Mouse (Mus musculus): ENCODE data around the gene Megf9. TPM values are rescaled to one million over a fixed set of nuclear protein-coding genes. Genes with fewer than 3 reads are reported as not detected.

Gene Megf9
- 10 to 100 TPM; 32.3 to 33.5 TPM for total RNA-seq (2021)
- long read RNA-seq, experiment 1, partial matches to known transcripts, result 0 of 5 reads
- long read RNA-seq, experiment 1, other reads (novel, unspliced or antisense), result 5 of 5 reads
- long read RNA-seq, experiment 2, partial matches to known transcripts, result 0 of 3 reads
- long read RNA-seq, experiment 2, other reads (novel, unspliced or antisense), result 3 of 3 reads

DNA sequence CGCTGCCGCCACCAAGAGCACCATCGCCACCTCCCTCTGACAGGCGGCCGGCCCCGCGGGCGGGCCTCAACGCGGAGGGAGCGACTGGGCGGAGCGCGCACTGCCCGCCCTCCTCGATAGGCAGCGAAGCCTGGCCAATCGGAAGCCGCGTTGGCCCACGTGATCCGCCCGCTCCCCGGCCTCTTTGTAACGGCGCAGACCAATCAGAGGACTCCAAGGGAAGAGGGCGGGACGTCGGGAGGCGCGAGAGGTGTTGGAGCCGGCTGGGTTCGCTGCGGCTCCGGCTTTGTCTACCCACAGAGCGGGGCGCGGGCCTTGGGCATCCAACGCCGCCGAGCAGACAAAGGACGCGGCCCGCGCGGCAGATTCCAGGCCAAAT, at the start of gene Megf9:
Megf9 (minus strand) TSS at position 105 of the 379 bp plus-strand sequence.
- DNase-seq, result peak; percentile 99

DNA sequence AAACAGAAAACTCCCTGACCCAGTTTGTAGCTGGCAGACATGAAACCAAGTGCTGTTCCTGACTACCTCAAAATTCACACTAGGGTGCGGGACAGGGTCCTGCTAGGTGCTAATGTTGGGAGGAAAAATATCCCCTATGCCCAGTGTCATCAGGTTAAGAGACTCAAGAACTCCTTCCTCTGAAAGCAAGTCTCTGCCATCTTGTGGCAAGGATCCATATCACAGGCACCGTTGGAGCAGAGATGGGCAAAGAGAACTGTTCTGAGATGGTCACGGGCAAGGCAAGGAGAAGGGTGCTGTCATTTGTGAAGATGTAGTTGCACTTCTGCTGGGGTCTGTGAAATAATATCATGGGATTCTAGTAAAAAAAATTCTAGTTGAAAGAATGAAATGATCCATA, 44.9 kb upstream of the Megf9 start:
- peak; percentile 65 for DNase-seq

DNA sequence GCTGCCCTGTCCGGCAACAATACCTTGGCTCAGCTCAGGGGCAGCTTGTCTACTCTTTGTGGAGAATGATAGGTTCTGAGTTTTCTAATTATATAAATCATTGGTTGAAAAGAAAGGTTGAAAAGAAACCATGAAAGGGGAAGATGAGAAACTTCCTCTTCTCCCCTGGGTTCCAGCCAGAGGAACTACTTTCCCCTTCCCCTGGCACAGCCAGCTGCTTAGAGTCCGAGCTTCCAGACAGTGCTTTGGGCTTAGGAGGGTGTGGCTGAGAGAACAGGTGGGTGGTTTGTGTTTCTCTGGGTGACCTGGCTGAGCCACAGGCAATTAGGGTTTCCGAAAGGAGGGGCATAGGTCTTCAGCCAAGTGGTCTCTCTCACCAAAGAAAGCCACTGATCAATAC, 43.5 kb upstream of the Megf9 start:
- no peak for DNase-seq

GRCm38 (mm10) chr4:70576096-70576495, 41.3 kb upstream of the Megf9 start:
- no peak for DNase-seq

DNA sequence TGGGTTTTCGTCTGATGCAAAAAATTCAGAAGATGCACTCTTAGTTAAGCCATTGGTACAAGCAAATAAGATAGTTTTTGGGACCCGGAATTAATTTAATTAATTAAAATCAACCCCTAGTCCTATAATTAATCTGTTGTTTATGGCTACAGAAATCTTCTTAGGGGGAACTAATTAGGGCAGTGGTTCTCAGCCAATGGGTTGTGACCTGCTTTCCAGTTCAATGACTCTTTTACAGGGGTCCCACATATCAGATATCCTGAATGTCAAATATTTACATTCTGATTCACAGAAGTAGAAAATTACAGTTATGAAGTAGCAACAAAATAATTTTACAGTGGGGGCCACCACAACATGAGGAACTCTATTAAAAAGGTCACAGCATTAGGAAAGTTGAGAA, 39.1 kb upstream of the Megf9 start:
- DNase-seq, result no peak

GRCm38 (mm10) chr4:70553888-70554287, 19.1 kb upstream of the Megf9 start:
- DNase-seq, result peak; percentile 53

- DNase-seq, result no peak
These were observed 18.5 kb upstream of the Megf9 start for GRCm38 (mm10) chr4:70553230-70553797.

DNA sequence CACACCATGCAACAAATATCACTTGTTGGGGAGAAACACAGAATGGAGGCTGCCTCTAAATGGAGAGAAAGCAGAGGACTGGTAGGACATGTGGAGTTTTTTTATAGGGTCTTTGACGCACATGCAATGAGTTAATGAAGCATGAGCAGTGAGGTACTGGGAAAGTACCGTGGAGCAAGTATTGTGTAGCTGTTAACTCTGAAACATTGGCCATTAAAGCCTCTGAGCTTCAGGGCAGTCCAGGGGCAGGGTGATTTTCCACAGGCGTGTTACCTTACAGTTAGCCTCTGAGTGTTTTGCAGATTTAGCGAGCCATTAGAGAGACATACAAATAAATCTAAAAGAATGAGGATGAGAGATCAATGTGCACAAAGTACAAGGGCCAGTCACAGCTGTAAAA, 17.3 kb upstream of the Megf9 start:
- no peak for DNase-seq

DNA sequence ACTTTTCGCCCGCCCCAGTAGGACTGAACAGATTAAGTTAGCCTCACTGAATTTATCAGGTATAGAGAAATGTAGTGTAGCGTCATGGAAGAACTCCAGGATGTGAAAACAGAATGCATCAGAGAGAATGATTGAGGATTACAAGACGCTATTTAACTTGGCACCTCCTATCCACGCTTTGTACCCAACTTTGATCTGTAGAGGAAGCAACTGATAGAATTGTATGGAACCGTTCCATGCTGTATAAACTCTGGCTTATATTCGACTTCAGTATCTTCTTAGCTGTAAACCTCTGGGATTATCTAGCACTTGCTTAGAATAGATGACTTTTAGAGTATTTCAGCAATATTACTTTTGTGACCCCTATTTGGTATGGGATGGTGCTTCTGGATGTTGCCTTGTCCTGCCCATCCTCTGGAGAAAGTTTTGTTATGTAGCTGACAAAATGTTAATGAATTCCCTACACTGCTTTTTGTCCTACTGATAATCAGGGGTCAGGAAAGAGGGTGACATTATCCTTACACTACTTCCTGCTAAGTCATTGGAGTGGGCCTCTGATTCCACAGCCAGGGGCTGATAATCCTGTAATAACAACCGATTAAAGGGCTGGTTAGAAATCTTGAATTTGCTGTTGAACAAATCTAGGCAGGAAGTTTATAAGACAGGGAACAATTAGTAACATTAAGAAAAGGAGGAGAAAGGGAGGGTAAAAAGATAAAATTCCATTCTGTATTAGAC, 12.8 kb upstream of the Megf9 start:
- no peak for DNase-seq

DNA sequence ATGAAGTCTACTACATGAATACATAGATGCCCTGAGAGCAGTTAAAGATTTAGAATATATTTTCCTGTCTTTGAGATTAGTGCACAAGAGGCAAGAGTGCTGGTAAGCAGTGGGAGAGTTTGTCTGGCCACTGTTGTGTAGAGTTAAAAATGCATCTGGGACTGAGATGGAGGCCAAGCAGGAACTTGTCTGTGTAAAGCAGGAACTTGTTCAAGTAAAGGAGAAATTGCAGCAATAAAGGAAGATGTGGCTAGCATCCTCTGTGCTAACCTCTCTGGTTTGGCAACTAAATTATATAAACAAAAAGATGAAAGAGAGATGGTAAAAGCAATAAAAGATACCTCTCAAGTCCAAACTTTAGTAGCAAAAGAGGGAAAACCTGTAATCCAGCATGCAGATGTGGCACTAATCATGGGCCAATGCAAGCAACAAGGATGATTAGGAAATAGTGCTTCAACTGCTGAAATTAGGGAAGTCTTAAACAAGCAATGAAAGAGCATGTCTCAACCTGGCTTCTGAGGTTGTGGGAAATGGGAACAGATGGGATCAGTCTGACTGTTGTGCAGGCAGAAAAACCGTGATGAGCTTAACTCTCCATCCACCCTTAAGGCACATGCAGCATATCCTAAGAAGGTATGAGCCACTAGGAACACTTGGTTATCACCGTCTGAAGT, 11.2 kb upstream of the Megf9 start:
- DNase-seq, result no peak

DNA sequence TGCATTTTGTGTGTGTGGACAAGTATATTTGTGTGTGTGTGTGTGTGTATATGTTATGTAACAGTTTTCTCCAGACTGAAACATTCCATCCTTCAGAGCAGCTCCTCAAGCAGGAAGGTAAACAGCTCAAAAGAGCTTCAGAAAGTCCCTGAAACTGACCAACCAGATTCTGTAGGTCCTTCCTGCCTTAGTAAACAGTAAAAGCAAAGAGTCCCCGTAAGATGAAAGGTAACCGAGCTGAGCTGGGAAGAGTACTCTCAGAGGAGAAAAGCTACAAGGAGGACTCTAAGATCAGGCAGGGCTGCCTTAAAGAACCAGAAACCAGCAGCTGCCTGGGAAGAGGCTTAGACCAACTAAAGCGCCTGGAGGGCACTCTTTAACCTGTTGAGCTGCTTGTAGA, 9.6 kb upstream of the Megf9 start:
- no peak for DNase-seq

DNA sequence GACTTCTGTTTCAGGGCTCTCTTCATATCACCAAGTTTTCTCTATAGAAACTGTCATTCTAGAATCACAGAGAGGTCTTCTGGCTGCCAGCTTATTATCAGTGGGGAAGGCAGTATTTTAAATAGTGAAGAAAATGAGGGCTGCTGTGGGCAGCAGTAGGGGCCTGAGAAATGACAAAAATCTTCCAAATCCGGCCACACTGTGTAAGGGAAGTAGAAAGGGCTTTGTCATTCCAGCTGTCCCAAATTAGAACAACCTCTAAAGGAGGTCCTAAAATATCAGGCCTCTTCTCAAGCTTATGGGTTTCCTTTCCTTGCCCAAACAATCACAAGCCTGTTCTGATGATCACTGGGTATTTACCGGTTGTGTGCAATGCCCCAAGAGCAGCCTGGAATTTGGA, 7.6 kb upstream of the Megf9 start:
- no peak for DNase-seq

DNA sequence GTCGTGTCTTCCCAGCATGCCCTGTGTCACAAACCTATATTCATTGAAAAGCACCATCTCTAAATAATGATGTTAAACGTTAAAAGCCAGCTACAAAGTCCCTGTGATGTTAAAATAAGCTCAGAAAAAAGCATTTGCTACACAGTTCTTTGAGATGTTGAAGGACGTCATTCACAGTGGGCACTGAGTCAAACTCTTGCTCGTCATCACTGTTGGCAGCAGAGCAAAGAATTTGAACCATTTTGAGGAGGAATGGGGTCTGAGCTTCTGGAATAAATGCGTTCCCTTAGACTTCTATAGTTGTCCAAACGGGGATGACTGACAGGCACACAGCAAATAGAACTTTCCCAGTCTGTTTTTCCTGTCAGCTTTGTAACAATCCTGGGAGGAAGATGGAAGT, 5.9 kb upstream of the Megf9 start:
- DNase-seq, result peak; percentile 54

DNA sequence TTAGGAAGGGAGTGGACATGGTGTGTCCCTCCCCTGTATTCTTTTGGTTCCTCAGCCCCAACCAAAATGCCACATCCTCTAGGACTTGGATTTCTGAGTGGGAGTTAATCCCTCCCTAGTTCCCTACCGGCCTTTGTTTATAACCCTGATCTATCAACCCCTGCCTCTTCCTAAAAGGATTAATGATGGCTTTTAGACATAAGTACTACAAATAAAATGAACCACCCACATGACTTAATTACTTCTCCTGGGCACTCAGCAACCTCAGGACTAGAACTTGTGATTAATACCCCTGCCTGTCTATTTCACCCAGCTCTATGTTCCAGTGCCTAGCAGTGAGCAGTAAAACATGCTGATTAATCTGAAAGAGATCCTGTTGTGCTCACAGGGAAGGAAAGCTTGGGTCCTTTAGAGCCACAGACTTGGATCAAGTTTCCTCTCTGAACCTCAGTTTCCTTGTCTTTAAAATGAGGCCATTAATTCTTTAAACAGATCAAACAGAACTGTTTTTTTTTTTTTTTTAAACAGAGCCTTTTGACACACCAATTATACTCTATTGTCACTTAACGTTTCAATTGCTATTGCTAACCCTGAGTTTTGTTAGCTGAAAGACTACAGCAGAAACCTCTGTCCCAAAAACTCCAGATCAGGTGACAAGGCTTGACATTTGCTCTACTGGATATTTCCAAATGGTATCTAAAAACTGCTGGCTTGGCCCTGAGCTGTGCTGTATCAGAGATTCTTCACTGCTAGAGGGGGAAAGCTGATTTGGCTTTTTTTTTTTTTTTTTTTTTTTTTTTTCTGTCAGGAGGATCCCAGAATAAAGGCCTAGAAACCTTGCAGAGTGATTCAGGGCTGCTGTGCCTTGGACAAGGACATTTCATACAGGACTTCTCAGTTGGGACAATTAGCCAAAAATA, 2.1 kb upstream of the Megf9 start:
- DNase-seq, result peak; percentile 45

DNA sequence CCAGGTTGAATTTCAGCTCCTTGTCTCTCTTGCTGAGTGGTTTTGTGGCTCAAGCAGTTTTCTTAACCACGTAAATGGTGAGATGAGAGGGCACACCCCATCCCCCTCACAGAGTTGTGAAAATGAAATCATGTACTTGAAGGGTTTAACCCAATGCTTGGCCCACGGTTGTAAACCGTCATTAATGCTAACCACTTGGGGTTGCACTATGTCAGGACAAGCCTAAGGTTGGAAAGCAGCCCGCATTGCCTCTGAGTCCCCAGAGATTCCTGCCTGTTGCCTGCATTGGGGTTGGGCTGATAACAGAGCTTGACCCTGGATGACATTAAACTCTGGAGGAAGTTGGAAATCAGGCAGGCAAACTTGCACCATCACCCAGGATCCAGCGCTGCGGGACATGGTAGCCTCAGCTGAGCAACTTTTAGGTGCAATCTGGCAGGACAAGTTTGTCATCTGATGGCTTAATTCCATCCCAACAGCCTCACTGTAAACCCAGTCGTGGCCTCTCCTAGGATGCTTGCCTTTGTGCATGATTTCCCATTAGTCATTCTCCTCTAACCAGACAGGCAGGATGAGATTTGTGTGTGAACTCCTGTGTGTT, 1.0 kb upstream of the Megf9 start:
- peak; percentile 79 for DNase-seq

DNA sequence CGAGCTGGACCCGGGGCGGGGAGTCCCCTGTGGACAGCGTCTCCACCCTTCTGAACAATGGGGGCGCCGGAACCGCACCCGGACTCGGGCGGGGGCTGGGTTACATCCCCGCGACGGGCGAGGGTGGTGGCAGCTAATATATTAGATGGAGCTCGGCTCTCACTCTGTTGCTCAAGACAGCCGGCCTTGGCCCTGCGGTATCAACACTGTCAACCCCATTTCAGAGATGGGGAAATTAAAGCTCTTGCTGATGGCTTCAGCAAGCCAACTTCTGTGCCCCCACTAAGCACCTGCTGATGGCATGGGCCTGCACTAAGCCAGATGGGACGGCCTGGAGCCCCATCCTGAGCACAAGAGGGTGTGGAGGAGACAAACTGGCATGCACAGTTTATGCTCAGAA, 494 bp upstream of the Megf9 start:
- no peak for DNase-seq

- peak; percentile 57 for DNase-seq
These were observed 511 bp downstream of the Megf9 start for GRCm38 (mm10) chr4:70534078-70534890.

- DNase-seq, result no peak
These were observed 1.6 kb downstream of the Megf9 start for GRCm38 (mm10) chr4:70533056-70533805.

DNA sequence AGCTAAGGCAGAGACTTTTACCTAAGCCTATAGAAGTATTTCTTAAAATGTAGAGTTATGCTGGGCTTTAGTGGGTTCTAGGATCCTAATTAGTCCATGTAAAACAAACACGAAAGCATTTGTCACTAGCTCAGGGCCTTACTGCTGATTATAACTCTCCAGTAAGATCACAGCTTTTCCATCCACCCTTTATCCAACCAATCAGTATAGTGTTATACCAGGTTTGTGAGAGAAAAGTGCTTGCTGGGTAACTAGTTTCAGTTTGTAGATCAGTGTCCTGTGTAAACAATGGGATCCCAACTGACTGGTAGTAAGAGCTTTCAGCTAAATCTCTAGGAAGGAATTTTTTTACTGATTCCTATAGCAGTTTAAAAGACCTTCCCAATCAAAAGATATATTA, 3.8 kb downstream of the Megf9 start:
- DNase-seq, result no peak

GRCm38 (mm10) chr4:70528622-70529021, 6.2 kb downstream of the Megf9 start:
- DNase-seq, result no peak
